Mouse (Mus musculus) adrenal gland, postnatal 0 days (tissue): ENCODE results near the gene Rpia. TPM values are rescaled to one million over a fixed set of nuclear protein-coding genes. Genes with fewer than 3 reads are reported as not detected.

ENCODE experiments used
- polyA plus RNA-seq: library from polyadenylated mRNA; unstranded; fragments of >200 nt; fragmentation: Nextera tagmentation; extraction: Ambion mirVana; gene quantifications from 2 replicates; pipeline ENCODE4 v1.2.1, GENCODE M21; 2015

Gene Rpia
- 2.4 and 2.7 TPM in 2 replicates for polyA plus RNA-seq

GRCm38 (mm10) chr6:70791824-70792535 lies at the start of gene Rpia:
TSS of gene Rpia (minus strand) at chr6:70792232.

Other genes with a start within 250 kb of the Rpia start
- gene Eif2ak3, start 52.3 kb upstream of the Rpia start, polyA plus RNA-seq, result 6.2 and 7.8 TPM in 2 replicates
- gene Tex37, start 126.7 kb upstream of the Rpia start, polyA plus RNA-seq, result not detected in 2 replicates
- not detected in 2 replicates for gene Foxi3, start 164.3 kb upstream of the Rpia start, polyA plus RNA-seq